Mouse (Mus musculus): ENCODE results near the gene Aldh16a1. TPM values are rescaled to one million over a fixed set of nuclear protein-coding genes. Genes with fewer than 3 reads are reported as not detected.

The Aldh16a1 gene
- polyA plus RNA-seq (2014; fragmentation: Nextera tagmentation; extraction: Ambion mirVana): 50.9 and 66.6 TPM in 2 replicates

- Histone ChIP-seq H3K27me3 (replicated peaks; ENCODE audit: control insufficient read depth, insufficient read depth, low read length) (no peaks in the 10 kb centered on the region), H3K27ac (ENCODE audit: low read depth) (peak within 1 kb of the TSS; percentile 96), H3K36me3 (ENCODE audit: control insufficient read depth, insufficient read depth, low read length) (peaks cover 21% of the 10 kb centered on the region), H3K4me3 (ENCODE audit: low read depth, low read length) (peak within 1 kb of the TSS; percentile 75), H3K9ac (ENCODE audit: low read length) (peak within 1 kb of the TSS; percentile 90), H3K9me3 (ENCODE audit: control insufficient read depth, low read length) (no peaks in the 10 kb centered on the region), H3K4me1 (replicated peaks; ENCODE audit: control insufficient read depth, insufficient read depth, low read length) (peaks cover 11% of the 10 kb centered on the region; the same call in 1 of the 2 replicates), H3K4me2 (ENCODE audit: low read length) (peak within 1 kb of the TSS; percentile 70)
- DNase-seq (ENCODE audit: low spot score): peak; percentile 98
- 5% methylated on average over 64 of the region's 69 CpGs for WGBS
- peak; percentile 95 for ATAC-seq (replicated peaks; ENCODE audit: low FRiP score, low TSS enrichment, low read depth)
Observed at GRCm38 (mm10) chr7:45154096-45154992, at the start of gene Aldh16a1, which contains the start of gene Pih1d1. TSS of gene Aldh16a1 (minus strand) at chr7:45154584. TSS of gene Pih1d1 (plus strand) at chr7:45154303.

GRCm38 (mm10) chr7:45202654-45203053 lies 48.3 kb upstream of the Aldh16a1 start:
- H3K9ac ChIP-seq (ENCODE audit: low read length): no peak overlapping the region
- ATAC-seq (replicated peaks; ENCODE audit: low FRiP score, low TSS enrichment, low read depth): no peak
- DNase-seq (ENCODE audit: low spot score): no peak
- 37% methylated on average over 10 of the region's 10 CpGs for WGBS
- no peaks in the 10 kb centered on the region for H3K36me3 ChIP-seq (ENCODE audit: control insufficient read depth, insufficient read depth, low read length)
- H3K27ac ChIP-seq (ENCODE audit: low read depth): peak overlapping the region; percentile 47; the same call in 1 of the 2 replicates
- no peak overlapping the region for H3K4me3 ChIP-seq (ENCODE audit: low read depth, low read length)
- no peaks in the 10 kb centered on the region for H3K4me1 ChIP-seq (replicated peaks; ENCODE audit: control insufficient read depth, insufficient read depth, low read length)
- no peaks in the 10 kb centered on the region for H3K9me3 ChIP-seq (ENCODE audit: control insufficient read depth, low read length)
- no peak overlapping the region for H3K4me2 ChIP-seq (ENCODE audit: low read length)
- no peaks in the 10 kb centered on the region; the same call in 1 of the 2 replicates for H3K27me3 ChIP-seq (replicated peaks; ENCODE audit: control insufficient read depth, insufficient read depth, low read length)

- no peaks in the 10 kb centered on the region for H3K9me3 ChIP-seq (ENCODE audit: control insufficient read depth, low read length)
Observed at GRCm38 (mm10) chr7:45198961-45199360, 44.6 kb upstream of the Aldh16a1 start.

GRCm38 (mm10) chr7:45198435-45198834 lies 44.1 kb upstream of the Aldh16a1 start:
- no peaks in the 10 kb centered on the region for H3K36me3 ChIP-seq (ENCODE audit: control insufficient read depth, insufficient read depth, low read length)
- H3K9ac ChIP-seq (ENCODE audit: low read length): no peak overlapping the region
- no peaks in the 10 kb centered on the region for H3K4me1 ChIP-seq (replicated peaks; ENCODE audit: control insufficient read depth, insufficient read depth, low read length)
- H3K9me3 ChIP-seq (ENCODE audit: control insufficient read depth, low read length): no peaks in the 10 kb centered on the region
- WGBS: 12% methylated on average over 5 of the region's 5 CpGs
- DNase-seq (ENCODE audit: low spot score) (peak; percentile 71), ATAC-seq (replicated peaks; ENCODE audit: low FRiP score, low TSS enrichment, low read depth) (no peak)
- H3K4me3 ChIP-seq (ENCODE audit: low read depth, low read length): no peak overlapping the region
- no peaks in the 10 kb centered on the region; the same call in 1 of the 2 replicates for H3K27me3 ChIP-seq (replicated peaks; ENCODE audit: control insufficient read depth, insufficient read depth, low read length)
- no peak overlapping the region for H3K27ac ChIP-seq (ENCODE audit: low read depth)
- no peak overlapping the region for H3K4me2 ChIP-seq (ENCODE audit: low read length)

More at GRCm38 (mm10) chr7:45198961-45199360, 44.6 kb upstream of the Aldh16a1 start:
- Histone ChIP-seq H3K9ac (ENCODE audit: low read length) (no peak overlapping the region), H3K27me3 (replicated peaks; ENCODE audit: control insufficient read depth, insufficient read depth, low read length) (no peaks in the 10 kb centered on the region; the same call in 1 of the 2 replicates), H3K4me1 (replicated peaks; ENCODE audit: control insufficient read depth, insufficient read depth, low read length) (no peaks in the 10 kb centered on the region), H3K36me3 (ENCODE audit: control insufficient read depth, insufficient read depth, low read length) (no peaks in the 10 kb centered on the region), H3K4me3 (ENCODE audit: low read depth, low read length) (no peak overlapping the region), H3K27ac (ENCODE audit: low read depth) (no peak overlapping the region), H3K4me2 (ENCODE audit: low read length) (no peak overlapping the region)
- 74% methylated on average over 11 of the region's 11 CpGs for WGBS
- ATAC-seq (replicated peaks; ENCODE audit: low FRiP score, low TSS enrichment, low read depth) (no peak), DNase-seq (ENCODE audit: low spot score) (no peak)

- no peak for ATAC-seq (replicated peaks; ENCODE audit: low FRiP score, low TSS enrichment, low read depth)
Observed at GRCm38 (mm10) chr7:45196994-45197393, 42.6 kb upstream of the Aldh16a1 start.

GRCm38 (mm10) chr7:45196176-45196535 lies 41.8 kb upstream of the Aldh16a1 start:
- Histone ChIP-seq H3K9ac (ENCODE audit: low read length) (no peak overlapping the region), H3K27ac (ENCODE audit: low read depth) (no peak overlapping the region), H3K4me1 (replicated peaks; ENCODE audit: control insufficient read depth, insufficient read depth, low read length) (no peaks in the 10 kb centered on the region), H3K4me2 (ENCODE audit: low read length) (no peak overlapping the region), H3K4me3 (ENCODE audit: low read depth, low read length) (no peak overlapping the region), H3K36me3 (ENCODE audit: control insufficient read depth, insufficient read depth, low read length) (no peaks in the 10 kb centered on the region), H3K27me3 (replicated peaks; ENCODE audit: control insufficient read depth, insufficient read depth, low read length) (no peaks in the 10 kb centered on the region), H3K9me3 (ENCODE audit: control insufficient read depth, low read length) (no peaks in the 10 kb centered on the region)
- 88% methylated on average over 4 of the region's 4 CpGs for WGBS
- DNase-seq (ENCODE audit: low spot score) (no peak), ATAC-seq (replicated peaks; ENCODE audit: low FRiP score, low TSS enrichment, low read depth) (no peak)

More at GRCm38 (mm10) chr7:45196994-45197393, 42.6 kb upstream of the Aldh16a1 start:
- Histone ChIP-seq H3K4me2 (ENCODE audit: low read length) (no peak overlapping the region), H3K9me3 (ENCODE audit: control insufficient read depth, low read length) (no peaks in the 10 kb centered on the region), H3K36me3 (ENCODE audit: control insufficient read depth, insufficient read depth, low read length) (no peaks in the 10 kb centered on the region), H3K9ac (ENCODE audit: low read length) (no peak overlapping the region), H3K4me3 (ENCODE audit: low read depth, low read length) (no peak overlapping the region), H3K4me1 (replicated peaks; ENCODE audit: control insufficient read depth, insufficient read depth, low read length) (no peaks in the 10 kb centered on the region), H3K27ac (ENCODE audit: low read depth) (no peak overlapping the region), H3K27me3 (replicated peaks; ENCODE audit: control insufficient read depth, insufficient read depth, low read length) (no peaks in the 10 kb centered on the region)
- WGBS: 57% methylated on average over 5 of the region's 5 CpGs
- DNase-seq (ENCODE audit: low spot score): no peak

- no peak overlapping the region for H3K9ac ChIP-seq (ENCODE audit: low read length)
- no peaks in the 10 kb centered on the region for H3K27me3 ChIP-seq (replicated peaks; ENCODE audit: control insufficient read depth, insufficient read depth, low read length)
- H3K4me1 ChIP-seq (replicated peaks; ENCODE audit: control insufficient read depth, insufficient read depth, low read length): no peaks in the 10 kb centered on the region
- H3K27ac ChIP-seq (ENCODE audit: low read depth): no peak overlapping the region
- H3K4me3 ChIP-seq (ENCODE audit: low read depth, low read length): no peak overlapping the region
- ATAC-seq (replicated peaks; ENCODE audit: low FRiP score, low TSS enrichment, low read depth) (no peak), DNase-seq (ENCODE audit: low spot score) (no peak)
- no peaks in the 10 kb centered on the region for H3K36me3 ChIP-seq (ENCODE audit: control insufficient read depth, insufficient read depth, low read length)
- H3K4me2 ChIP-seq (ENCODE audit: low read length): no peak overlapping the region
- WGBS: 57% methylated on average over 13 of the region's 13 CpGs
- H3K9me3 ChIP-seq (ENCODE audit: control insufficient read depth, low read length): no peaks in the 10 kb centered on the region
Observed at GRCm38 (mm10) chr7:45195341-45196175, 41.2 kb upstream of the Aldh16a1 start.
